Mouse (Mus musculus): ENCODE results near the gene Polr2e.
A peak's percentile ranks its signal among the peaks of the same experiment; 100 is the strongest.

Gene Polr2e

GRCm38 (mm10) chr10:80018739-80019297, 20.8 kb downstream of the Polr2e start:
- DNase-seq (ENCODE audit: low read depth in 2 of 2, low spot score in 2 of 2) = peak in 1 of 2 experiments; percentile 52

- DNase-seq (ENCODE audit: low read depth in 2 of 2, low spot score in 2 of 2) = no peak
Observed at GRCm38 (mm10) chr10:80017771-80018170, 21.8 kb downstream of the Polr2e start.

GRCm38 (mm10) chr10:80017361-80017760, 22.2 kb downstream of the Polr2e start:
- peak; percentile 84 to 93 for DNase-seq (ENCODE audit: low read depth in 2 of 2, low spot score in 2 of 2)

GRCm38 (mm10) chr10:80016931-80017330, 22.7 kb downstream of the Polr2e start:
- DNase-seq (ENCODE audit: low read depth in 2 of 2, low spot score in 2 of 2) = no peak

- DNase-seq (ENCODE audit: low read depth in 2 of 2, low spot score in 2 of 2) = peak; percentile 72 to 83
Observed at GRCm38 (mm10) chr10:80016511-80016910, 23.1 kb downstream of the Polr2e start, which contains the start of gene Arhgap45. Gene Arhgap45 (plus strand): TSS chr10:80016653.

- DNase-seq (ENCODE audit: low read depth in 2 of 2, low spot score in 2 of 2) = no peak
Observed at GRCm38 (mm10) chr10:80015583-80015982, 24.0 kb downstream of the Polr2e start.

GRCm38 (mm10) chr10:80014484-80015290, 24.9 kb downstream of the Polr2e start:
- no peak for DNase-seq (ENCODE audit: low read depth in 2 of 2, low spot score in 2 of 2)

GRCm38 (mm10) chr10:80013609-80014008, 26.0 kb downstream of the Polr2e start:
- no peak for DNase-seq (ENCODE audit: low read depth in 2 of 2, low spot score in 2 of 2)

DNA sequence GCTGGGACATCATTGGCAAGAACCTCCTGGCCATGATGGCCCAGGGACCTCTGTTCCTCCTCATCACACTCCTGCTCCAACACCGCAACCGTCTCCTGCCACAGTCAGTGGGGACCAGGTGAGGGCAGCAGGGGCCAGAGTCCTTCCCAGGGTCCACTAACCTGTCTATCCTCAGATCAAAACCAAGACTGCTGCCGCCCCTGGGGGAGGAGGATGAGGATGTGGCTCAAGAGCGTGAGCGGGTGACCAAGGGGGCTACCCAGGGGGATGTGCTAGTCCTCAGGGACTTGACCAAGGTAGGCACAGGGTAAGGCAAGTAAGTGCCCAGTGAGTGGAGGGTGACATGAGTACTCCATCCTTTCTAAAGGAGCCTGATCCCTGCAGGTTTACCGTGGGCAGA, 27.9 kb downstream of the Polr2e start:
- DNase-seq (ENCODE audit: low read depth in 2 of 2, low spot score in 2 of 2) = no peak

DNA sequence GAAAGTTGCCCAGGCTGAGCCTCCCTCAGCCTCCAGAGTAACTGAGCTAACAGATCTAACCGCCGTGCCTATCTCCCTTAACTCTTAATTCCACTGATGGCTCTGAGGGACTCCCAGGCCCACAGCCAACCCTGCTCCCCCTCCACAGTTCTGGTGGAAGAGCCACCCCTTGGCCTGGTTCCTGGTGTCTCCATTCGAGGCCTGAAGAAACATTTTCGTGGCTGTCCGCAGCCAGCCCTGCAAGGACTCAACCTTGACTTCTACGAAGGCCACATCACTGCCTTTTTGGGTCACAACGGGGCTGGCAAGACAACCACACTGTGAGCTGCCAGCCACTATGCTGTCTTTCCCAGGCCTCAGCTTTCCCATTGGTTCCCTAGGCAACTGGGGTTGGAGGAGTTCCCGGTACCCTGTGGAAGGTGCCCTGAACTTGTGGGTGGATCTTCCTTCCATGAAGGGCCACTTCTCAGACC, 35.3 kb downstream of the Polr2e start:
- DNase-seq (ENCODE audit: low read depth in 2 of 2, low spot score in 2 of 2) = no peak

GRCm38 (mm10) chr10:80003374-80004232, 36.0 kb downstream of the Polr2e start:
- no peak for DNase-seq (ENCODE audit: low read depth in 2 of 2, low spot score in 2 of 2)

GRCm38 (mm10) chr10:80002829-80003228, 36.8 kb downstream of the Polr2e start:
- no peak for DNase-seq (ENCODE audit: low read depth in 2 of 2, low spot score in 2 of 2)

GRCm38 (mm10) chr10:80001945-80002344, 37.6 kb downstream of the Polr2e start:
- no peak for DNase-seq (ENCODE audit: low read depth in 2 of 2, low spot score in 2 of 2)

- no peak for DNase-seq (ENCODE audit: low read depth in 2 of 2, low spot score in 2 of 2)
Observed at GRCm38 (mm10) chr10:79997819-79998218, 41.8 kb downstream of the Polr2e start.

DNA sequence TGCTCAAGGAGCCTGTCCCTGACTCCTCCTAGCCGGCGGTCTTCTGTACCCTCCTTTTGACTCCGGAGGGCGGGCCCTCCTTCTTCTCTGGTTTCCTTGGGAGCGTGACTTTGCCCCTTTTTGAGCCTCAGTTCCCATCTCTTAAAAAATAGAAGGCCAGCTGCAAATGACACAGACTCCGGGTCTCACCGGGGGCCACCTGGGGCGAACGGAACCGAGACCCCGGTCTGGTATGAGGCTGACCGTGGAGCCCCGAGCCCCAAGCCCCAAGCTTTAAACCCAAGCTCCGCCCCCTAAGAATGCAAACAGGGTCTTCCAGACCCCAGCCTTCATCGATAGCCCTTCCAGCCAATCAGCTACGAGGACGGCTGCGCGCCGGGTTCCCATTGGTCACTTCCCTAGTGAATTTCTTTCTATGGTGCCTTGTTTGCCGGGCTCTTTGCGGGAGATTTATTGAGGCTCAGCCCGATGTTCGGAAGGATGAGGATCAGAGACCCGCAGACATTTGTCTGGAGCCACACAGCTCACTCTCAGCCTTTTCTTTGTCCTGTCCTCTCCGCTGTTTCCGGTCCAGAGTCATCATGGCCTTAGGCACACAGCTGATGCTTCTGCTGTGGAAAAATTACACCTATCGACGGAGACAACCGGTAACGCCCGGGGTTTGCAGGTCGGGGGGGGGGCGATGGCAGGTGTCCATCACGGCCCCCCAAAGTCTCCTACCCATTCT, 42.4 kb downstream of the Polr2e start:
- no peak for DNase-seq (ENCODE audit: low read depth in 2 of 2, low spot score in 2 of 2)

- DNase-seq (ENCODE audit: low read depth in 2 of 2, low spot score in 2 of 2) = peak; percentile 90 to 94
Observed at GRCm38 (mm10) chr10:79996272-79997033, 43.1 kb downstream of the Polr2e start, which contains the start of gene Abca7. Gene Abca7 (plus strand): TSS chr10:79996494.

DNA sequence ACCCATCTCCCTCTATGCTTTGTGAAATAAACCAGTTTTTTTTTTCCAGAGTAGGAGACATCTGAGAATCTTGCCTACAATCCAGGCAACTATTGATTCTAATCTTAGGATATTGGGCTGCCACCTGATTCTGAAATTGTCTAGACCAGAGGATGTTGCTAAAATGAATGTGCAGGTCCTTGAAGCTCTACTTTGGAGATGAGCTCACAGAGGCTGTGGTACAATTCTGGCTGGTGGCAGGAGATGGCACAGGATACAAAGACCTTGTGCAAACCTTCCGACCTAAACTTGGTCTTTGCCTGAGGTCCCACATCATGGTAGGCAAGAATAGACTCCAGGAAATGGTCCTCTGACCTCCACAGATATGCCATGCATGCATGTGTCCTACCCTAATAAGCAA, 44.0 kb downstream of the Polr2e start:
- no peak for DNase-seq (ENCODE audit: low read depth in 2 of 2, low spot score in 2 of 2)

- DNase-seq (ENCODE audit: low read depth in 2 of 2, low spot score in 2 of 2) = peak in 1 of 2 experiments; percentile 47
Observed at GRCm38 (mm10) chr10:79994397-79995115, 45.0 kb downstream of the Polr2e start.

- no peak for DNase-seq (ENCODE audit: low read depth in 2 of 2, low spot score in 2 of 2)
Observed at GRCm38 (mm10) chr10:79991548-79991947, 48.0 kb downstream of the Polr2e start.

All from CD8-positive naive resting alpha-beta T cell, adult 2 months (primary cell).